Mouse (Mus musculus) B cell, adult 2 months (primary cell): Measurements from ENCODE around the gene Eloa.
A peak's percentile ranks its signal among the peaks of the same experiment; 100 is the strongest.
"Not testable (repeated sequence)": the region's sequence is repeated elsewhere in the genome, so short reads cannot be mapped to it uniquely, and the experiment has no call there.

ENCODE experiments used
- DNase-seq, 2 experiments: peaks; one replicate each; pipeline ENCODE4 v3.0.0; 2022

Gene Eloa

DNA sequence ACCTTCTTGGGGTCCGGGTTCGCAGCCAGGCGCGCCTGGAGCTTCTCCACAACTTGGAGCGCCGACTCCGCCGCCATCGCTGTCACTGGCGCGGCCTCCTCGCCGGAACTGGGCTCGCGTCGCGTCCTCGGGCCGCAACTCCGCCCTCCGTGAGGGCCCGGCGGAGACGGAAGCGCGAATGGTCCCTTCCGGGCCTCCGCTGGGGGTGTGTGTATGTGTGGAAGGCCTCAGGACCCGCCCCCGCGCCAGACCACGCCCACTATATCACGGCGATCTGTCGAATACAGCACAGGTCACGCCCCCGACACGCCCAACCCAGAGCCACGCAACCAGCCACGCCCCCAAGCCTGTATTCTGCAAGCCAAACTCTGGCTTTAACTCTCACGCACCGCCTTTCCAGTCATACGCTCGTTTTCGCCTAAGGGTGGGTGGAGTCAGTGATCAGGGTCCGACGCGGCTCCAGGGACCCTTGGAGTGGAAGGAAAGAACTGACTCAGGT, at the start of gene Eloa:
TSS of gene Eloa (minus strand) at position 215 of the 499 bp plus-strand sequence.
- peak; percentile 100 for DNase-seq

DNA sequence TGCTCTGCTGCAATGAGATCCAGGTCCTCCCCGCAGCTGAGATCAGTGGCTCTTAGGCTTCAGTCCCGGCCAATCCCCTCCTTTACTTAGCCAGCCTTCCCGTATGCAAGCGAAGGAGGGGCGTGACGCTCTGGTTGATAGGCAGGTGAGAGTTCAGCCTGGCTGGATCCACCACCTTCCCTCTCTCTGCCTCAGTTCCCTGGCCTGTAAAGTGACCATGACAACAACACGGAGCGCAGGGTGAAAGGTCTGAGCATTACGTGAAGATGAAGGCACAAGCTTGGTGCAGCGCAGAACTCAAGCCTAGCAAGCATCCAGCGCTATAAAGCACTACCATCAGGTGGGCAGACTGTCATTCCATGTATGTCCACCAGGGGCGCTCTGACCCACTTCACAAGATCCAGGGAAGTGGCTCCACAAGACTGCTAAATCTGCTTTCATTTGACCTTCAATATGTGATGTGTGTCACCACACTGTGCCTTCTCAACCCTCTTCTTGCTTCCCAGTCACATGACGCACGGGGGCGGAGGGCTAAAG, 49.7 kb upstream of the Eloa start:
- DNase-seq, result peak; percentile 90 to 92

DNA sequence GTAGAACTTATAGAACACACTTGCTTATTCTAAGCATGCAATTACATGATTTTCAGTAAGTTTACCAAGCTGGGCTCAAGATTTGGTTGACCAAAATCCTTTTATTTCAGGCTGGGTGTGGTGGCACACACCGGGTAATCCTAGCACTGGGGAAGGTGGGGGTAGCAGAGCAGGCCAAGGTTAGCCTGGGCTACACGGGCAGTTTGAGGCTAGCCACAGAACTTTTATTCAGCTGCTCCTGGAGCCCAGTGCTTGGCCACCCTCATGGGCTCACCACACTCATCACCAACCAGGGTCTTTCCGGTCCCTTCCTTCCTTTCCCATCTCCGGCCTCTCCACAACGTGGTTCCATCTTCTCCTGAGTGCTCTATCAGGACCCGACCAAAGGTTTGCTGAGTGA, 49.0 kb upstream of the Eloa start:
- DNase-seq, result no peak

DNA sequence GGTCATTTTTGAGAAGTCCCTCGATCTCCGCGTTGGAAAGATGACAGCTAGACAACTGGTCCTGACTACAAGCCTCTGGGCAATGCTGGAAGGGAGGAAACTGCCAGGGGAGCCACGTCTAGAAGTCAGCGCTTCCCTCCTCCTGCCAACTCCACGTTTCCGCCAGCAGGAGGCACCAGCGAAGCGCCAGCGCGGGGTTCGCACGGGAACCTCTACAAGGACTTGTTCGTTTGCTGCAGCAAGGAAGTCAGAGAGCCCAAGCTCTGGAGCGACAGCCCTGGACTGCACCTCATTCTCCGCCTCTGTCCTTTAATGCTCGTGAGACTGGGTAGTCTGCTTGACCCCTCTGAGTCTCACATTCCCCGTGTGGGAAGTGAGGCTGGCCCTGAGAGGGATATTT, 48.4 kb upstream of the Eloa start:
- peak; percentile 88 for DNase-seq

DNA sequence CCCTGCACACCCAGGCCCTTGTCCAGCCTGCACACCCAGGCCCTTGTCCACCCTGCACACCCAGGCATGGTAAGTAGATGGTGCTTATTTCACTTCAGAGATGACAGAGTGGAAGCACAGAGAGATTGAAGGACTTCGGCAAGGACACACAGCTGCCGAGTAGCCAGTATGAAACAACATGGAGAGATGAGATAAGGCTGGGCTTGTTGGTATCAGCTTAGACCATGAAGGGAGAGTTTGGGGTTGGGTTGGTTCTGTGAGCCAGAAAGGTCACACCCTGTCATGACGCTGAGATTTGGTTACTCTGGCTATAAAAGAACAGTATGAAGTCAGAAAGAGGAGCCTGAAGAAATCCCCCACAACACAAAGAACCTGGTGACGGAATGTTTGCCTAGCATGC, 47.8 kb upstream of the Eloa start:
- no peak for DNase-seq

DNA sequence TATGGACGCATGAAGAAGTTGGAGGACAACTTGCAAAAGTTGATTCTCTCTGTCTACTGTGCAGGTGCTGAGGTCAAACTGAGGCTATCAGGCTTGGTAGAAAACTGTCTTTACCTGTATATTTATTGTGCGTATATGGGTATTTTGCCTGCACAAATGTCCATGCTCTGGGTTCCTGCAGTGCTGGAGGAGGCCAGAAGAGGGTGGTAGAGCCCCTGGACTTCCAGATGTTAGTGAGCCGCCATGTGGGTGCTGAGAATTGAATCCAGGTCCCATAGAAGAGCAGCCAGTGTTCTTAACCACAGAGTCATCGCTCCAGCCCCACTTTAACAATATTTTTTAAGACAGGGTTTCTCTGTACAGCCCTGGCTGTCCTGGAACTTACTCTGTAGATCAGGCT, 41.6 kb upstream of the Eloa start:
- no peak for DNase-seq

DNA sequence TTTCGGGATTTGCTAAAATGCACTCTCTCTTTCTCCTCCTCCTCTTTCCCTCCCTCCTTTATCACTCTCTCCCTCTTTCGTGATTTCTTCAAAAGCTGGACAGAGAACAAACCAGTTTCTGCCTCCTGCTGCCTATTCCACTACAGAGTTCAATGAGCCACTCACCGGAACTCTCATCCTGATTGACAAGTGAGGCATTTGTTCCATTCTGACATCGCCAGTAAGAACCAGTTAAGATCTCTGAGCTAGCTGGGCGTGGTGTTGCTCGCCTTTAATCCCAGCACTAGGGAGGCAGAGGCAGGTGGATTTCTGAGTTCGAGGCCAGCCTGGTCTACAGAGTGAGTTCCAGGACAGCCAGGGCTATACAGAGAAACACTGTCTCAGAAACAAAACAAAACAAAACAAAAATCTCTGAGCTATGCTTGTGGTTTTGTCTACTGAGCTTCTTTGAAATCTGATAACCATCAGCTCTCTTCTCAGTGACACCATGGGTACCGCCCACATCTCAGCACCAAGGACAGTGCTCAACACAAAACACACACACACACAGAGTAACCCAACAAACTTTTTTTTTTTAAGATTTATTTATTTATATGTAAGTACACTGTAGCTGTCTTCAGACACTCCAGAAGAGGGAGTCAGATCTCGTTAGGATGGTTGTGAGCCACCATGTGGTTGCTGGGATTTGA, 38.4 kb upstream of the Eloa start:
- not testable (repeated sequence) for DNase-seq

DNA sequence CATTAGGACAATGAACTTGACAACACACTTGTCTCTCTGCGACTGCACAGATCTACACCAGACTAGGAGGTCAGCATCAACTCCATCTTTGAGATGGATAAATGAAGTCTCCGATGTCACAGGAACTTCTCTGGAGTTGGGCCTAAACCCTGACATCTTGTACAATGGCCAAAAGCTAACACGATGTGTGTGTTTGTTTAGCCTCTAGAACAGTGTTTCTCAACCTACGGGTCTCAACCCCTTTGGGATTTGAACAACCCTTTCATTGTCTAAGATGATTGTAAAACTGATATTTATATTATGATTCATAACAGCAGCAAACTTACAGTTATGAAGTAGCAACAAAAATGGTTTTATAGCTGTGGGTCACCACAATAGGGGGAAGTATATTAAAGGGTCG, 36.4 kb upstream of the Eloa start:
- DNase-seq, result no peak

DNA sequence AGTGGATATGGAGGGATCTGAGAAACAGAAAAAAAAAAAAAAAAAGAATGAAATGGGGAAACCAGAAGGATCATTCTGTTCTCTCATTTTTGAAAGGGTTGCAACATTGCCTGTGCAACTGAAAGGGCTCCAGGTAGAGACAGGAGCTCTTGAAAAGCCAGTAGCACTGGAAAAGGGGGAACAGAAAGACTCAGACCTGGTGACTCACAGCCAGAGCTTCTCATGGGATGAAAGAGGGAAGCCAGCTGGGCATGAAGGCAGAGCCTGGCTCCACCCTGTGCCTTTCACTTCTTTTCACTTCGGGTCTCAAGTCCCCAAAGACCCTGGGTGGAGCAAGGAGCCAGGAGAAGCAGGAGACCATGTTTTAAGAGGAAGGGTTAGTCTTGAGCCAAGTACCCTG, 34.5 kb upstream of the Eloa start:
- no peak for DNase-seq

DNA sequence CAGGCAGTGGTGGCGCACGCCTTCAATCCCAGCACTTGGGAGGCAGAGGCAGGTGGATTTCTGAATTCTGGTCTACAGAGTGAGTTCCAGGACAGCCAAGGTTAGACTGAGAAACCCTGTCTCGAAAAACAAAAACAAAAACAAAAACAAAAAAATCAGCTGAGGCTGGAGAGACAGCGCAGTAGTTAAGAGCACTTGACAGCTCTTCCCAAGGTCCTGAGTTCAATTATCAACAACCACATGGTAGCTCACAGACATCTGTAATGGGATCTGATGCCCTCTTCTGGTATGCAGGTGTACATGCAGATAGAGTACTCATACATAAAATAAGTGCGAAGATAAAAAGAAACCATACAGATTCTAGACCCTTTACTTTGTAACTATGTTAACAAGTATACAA, 32.3 kb upstream of the Eloa start:
- DNase-seq, result peak in 1 of 2 experiments; percentile 16

DNA sequence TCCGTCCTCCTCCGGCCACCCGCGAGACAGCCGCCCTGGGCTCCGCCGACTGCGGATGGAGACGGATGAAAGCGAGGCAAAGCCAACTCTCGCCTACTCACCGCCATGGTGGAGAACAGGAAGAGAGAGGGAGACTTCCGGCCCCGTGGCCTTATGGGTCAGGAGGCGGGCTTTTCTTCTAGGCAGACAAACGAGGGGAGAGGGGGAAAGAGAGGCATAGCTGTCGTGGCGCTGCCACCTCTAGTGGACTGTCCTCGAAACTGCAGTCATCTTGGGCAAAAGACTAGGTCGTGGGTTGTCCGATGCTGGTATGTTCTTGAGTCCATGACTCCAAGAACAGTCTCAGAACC, 31.7 kb upstream of the Eloa start, which contains the start of gene Rpl11:
TSS of gene Rpl11 (minus strand) at position 182 of the 350 bp plus-strand sequence.
- DNase-seq, result peak; percentile 91 to 93

DNA sequence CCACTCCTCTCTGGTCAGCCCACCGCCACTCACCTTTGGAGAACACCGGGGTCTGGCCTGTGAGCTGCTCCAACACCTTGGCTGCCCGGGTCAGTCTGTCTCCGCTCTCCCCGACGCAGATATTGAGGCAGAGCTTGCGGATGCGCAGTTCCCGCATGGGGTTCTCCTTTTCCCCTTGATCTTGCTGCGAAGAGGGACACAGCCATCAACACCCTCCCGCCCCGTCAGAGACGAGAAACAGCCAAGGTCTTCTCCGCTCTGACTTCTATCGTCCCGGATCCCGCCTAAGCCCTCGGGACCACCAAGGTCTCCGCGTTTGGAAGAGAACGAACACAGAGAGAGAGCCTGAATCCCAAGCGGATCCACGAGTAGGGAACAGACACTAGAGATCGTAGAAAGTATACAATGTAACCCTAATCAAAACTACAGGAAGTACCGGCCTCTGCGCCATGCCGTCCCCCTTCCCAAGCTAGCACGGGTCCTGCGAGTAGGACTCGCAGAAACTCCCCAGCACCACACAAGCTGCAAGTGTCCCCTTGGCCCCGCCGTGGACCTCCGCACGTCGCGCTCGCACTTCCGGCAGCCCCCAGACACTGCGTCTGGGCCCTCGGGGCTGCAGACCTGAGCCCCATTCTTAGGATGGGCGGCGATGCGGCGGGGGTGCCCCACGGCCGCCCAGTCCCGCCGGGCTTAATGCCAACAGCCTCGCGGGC, 31.1 kb upstream of the Eloa start:
- no peak for DNase-seq

DNA sequence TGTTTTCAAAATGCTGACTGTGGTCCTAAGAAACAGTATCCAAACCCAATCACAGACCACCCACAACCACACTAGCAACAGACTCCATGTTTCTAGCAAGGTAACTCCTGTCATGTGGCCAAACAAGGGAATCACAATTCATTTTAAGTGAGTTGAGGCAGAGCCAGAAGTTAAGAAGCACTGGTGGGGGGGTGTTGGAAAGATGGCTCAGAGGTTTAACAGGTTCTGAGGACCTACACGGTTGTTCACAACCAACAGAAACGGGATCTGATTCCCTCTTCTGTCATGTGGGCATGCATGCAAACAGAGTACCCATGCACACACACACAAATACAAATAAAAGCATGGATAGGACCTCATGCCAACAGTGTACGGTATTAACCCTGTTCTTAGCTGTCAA, 30.5 kb upstream of the Eloa start:
- no peak for DNase-seq

DNA sequence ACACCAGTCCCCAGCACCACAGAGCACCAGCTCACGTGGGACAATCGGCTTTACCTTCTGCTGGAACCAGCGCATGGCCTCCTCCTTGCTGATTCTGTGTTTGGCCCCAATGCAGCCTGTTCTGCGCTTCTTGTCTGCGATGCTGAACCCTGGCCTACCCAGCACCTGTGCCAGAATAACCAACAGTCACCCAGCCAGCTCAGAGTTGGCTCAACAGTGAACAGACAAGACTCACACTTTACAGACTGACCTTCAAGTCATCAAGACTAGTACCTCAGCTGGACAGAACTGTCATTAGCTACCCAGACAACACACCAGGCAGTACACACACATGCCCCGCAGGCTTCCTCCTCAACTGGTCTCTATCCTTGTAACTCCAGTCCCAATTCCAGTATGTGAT, 28.7 kb upstream of the Eloa start:
- DNase-seq, result no peak

DNA sequence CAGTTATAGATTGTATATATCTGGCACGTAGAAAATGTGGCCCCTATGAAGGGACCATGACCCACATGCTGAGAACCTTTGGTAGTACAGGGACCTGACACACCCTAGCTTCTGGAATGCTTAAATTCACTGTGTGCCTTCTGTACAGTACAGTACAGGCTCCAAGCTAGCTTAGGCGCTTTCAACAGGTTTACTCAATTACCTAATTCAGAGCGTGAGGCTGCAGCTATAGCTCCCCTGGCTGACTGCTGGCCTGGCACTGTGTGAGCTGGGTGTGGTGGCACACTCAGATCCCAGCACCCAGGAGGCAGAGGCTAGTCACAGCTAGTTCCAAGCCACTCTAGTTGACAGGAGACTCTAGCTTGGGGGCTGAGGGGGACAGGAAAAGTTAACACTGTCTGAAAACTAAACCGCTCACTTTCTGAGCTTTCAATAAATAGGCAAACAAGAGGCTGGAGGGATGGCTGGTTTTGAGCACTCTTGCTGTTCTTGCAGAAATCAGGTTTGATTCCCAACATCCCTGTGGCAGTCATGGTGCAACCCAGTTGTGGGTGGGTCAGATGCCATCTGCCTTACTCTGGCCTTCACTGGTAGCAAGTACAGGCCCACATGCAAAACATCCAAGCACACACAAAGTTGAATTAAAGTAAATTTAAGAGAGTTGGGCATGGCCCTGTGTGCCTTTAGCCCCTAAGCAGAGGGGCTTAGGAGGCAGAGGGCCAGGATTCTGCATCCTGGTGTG, 26.9 kb upstream of the Eloa start:
- DNase-seq, result no peak

DNA sequence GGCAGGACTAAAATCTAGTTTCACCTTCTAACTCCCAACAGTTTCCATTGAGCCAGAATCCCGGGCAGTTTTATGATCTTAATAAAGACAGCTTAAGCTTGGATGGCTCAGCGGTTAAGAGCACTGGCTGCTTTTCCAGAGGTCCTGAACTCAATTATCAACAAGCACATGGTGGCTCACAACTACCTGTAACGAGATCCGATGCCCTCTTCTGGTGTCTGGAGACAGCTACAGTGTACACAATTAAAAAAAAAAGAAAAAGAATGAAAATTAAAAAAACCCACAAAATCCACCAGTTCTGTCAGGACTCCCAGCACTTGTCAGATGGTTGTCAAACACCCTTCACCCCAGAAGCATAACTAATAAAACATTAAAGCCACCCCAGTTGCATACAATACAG, 26.1 kb upstream of the Eloa start:
- DNase-seq, result no peak

DNA sequence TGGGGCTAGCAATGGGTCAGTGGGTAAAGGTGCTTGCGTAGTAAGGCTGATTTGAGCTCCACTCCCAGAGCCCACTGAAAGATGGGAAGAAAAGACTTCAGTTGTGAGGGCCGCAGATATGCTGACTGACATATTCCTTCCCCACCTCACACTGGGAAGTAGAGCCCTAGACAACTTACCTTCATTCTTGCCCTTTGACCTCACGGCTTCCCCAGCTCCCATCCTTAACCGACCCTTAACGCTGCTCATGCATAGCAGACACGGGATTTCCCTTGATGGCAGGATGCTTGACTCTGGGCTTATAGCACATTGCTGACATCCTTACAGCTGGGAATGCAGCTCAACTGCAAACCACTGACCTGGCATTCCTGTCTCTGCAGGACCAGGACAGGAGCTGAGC, 25.3 kb upstream of the Eloa start:
- no peak for DNase-seq

DNA sequence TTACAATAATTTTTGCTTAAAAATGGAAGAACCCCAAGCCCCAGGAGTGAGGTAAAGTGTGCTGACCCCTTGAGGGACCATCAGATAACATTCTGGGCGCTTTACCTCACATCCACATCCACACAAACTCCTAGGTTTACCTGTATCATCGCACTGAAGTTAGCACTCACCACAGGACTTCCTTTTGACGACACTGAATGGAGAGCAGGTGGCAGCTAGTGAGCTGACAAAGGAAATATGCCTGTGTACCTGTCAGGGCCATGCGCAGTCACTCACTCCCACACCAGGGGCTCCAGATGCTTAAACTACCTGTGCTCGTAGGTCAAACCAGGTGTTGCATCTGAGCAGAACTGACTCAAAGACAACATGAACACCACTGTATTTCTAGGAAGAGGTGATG, 23.5 kb upstream of the Eloa start:
- DNase-seq, result no peak

DNA sequence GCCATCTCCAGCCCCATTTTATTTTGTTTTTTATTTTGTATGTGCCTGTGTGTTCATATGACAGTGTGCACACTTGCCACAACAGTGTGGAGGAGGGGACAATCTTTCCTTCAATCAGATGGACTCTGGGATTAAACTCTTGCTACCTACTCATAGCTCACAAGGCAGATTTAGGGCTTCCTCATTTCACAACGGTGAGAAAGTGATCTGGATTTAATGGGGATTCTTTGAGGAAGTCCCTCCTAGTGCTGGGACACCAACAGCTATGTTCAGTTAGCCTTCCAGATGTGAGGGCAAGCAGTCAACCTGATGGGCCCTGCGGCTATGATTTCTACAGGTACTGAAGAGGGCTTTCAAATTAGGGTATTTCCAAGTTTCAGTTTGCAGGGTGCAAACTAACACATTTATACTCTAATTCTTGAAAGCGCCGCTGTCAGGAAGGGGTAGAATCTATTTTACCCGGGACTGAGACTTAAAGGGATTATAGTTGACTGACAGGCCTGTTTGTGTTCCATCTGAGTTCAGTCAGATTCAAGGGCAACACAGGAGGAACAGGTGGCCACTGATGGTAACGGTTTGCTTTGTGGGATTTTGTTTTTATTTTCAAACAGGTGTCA, 22.3 kb upstream of the Eloa start:
- no peak for DNase-seq

DNA sequence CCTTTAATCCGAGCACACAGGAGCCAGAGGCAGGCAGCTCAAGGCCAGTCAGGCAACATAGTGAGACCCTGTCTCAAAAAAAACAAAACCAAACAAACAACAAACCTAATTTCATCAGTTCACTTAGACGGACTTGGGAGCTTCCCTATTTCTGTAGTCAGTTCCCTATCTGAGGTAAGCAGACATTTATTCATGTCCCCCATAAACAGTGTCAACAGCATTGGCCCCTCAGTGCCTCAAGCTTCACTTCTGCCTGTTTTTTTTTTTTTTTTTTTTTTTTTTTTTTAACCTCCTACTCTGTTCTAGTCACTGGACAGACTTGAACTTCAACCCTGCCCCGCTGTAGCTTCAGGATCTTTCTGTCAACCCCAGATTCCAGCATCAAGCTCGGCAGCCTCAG, 13.5 kb upstream of the Eloa start:
- DNase-seq, result no peak

DNA sequence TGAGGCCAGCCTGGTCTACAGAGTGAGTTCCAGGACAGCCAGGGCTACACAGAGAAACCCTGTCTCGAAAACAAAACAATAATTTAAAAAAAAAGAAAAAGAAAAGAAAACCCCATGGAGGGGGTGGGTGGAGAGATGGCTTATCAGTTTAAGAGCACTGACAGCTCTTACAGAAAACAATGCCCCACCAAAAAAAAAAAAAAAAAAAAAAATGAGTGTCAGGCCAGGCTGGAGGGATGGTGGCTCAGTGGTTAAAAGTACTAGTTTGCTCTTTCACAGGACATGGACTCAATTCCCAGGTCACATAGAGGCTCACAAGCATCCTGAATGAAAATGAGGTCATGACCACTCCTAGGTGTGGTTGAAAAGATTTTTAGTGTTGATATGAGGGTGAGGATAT, 11.7 kb upstream of the Eloa start:
- DNase-seq, result no peak

DNA sequence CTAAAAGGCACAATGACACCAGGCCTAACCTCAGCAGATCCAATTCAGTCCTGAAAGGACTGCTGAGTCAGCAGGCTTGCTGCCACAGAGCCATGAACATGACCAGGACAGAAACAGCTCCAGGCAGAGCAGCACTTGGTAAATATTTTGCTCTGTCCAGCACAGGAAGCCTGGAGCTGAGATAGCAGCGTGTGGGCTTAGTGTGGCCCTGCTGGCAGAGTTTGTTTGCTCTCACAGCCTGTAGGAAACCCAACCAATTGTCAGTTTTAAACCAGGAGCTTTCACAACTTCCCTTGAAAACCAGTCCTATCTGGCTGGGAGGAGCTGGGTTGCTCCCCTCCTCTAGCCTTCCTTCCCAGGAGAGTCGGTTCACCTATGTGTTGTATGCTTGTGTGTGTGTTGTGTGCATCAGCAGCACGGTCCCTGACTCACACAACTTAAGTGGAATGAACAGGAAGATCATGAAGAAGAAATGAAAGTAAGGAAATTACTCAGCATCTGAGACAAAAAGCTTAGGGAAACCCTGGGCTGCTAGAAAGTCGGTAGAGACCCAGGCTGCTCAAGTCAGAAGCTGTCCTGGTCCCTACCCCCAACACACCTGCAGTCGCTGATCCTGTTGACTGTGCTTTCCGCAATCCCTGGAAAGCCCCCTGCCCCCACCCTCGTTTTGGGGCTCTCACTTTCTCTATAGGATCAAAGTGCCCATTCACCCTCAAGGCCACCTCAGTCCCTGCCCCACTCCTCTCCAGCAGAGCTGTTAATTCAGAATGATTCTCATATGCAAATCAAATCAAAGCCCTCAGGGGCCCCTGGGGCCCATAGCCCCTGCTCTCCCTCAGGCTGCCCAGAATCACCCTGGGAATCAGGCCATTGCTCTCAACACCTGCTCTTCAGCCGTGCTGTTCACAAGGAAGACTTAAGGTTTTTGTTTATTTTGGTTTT, 9.7 kb upstream of the Eloa start:
- DNase-seq, result peak; percentile 23 to 40
